Mouse (Mus musculus) neural tube, embryonic 15.5 days (tissue): ENCODE data around the gene Fam50a. TPM values are rescaled to one million over a fixed set of nuclear protein-coding genes. Genes with fewer than 3 reads are reported as not detected.

Experiments used
- ATAC-seq: fragments of 200-750 bp; cut with Nextera tagmentation; 2 replicates; pipeline ENCODE4 v1.8.0; 2017; ENCODE audit warnings: mild to moderate bottlenecking, moderate TSS enrichment, moderate library complexity; ENCODE audit not compliant: low FRiP score
- H3K27ac ChIP-seq: fragments of 300-500 bp; sonication (generic); replicated peaks from 2 replicates; pipeline ENCODE4 v1.5.1; 2015; ENCODE audit warnings: mild to moderate bottlenecking, inconsistent platforms
- H3K27me3 ChIP-seq: fragments of 300-500 bp; sonication (generic); replicated peaks from 2 replicates; pipeline ENCODE4 v1.6.1; 2015; ENCODE audit warnings: inconsistent platforms
- H3K36me3 ChIP-seq: fragments of 300-500 bp; sonication (generic); 2 replicates; pipeline ENCODE4 v1.6.1; 2015; ENCODE audit warnings: inconsistent platforms
- H3K4me1 ChIP-seq: fragments of 300-500 bp; sonication (generic); 2 replicates; pipeline ENCODE4 v1.6.1; 2015; ENCODE audit warnings: inconsistent platforms
- H3K4me2 ChIP-seq: fragments of 300-500 bp; sonication (generic); 2 replicates; pipeline ENCODE4 v1.6.1; 2015; ENCODE audit warnings: inconsistent platforms, mild to moderate bottlenecking, moderate library complexity
- H3K4me3 ChIP-seq: fragments of 300-500 bp; sonication (generic); replicated peaks from 2 replicates; pipeline ENCODE4 v1.5.1; 2015; ENCODE audit warnings: mild to moderate bottlenecking, inconsistent platforms
- H3K9ac ChIP-seq: fragments of 300-500 bp; sonication (generic); replicated peaks from 2 replicates; pipeline ENCODE4 v1.6.1; 2015; ENCODE audit warnings: mild to moderate bottlenecking, inconsistent platforms
- H3K9me3 ChIP-seq: fragments of 300-500 bp; sonication (generic); replicated peaks from 2 replicates; pipeline ENCODE4 v1.6.1; 2016; ENCODE audit warnings: inconsistent platforms
- WGBS: fragments of 180-500 bp; shearing (Covaris S2); methylation state at CpG from one replicate; pipeline ENCODE4 v1.1.7; 2015; ENCODE audit warnings: mixed read lengths; 5-methylcytosine and 5-hydroxymethylcytosine counted together
- polyA plus RNA-seq: library from polyadenylated mRNA; unstranded; fragments of >200 nt; fragmentation: Nextera tagmentation; extraction: Ambion mirVana; gene quantifications from 2 replicates; pipeline ENCODE4 v1.2.1, GENCODE M21; 2015

Fam50a gene
- polyA plus RNA-seq, result 60.0 and 62.1 TPM in 2 replicates

- peak; percentile 98 for ATAC-seq
- H3K36me3 ChIP-seq, result peaks cover 21% of the 10 kb centered on the region
- H3K9me3 ChIP-seq, result no peaks in the 10 kb centered on the region
- H3K9ac ChIP-seq, result peak within 1 kb of the TSS; percentile 75
- peak within 1 kb of the TSS; percentile 67 for H3K4me2 ChIP-seq
- peaks cover 33% of the 10 kb centered on the region for H3K4me1 ChIP-seq
- H3K27me3 ChIP-seq, result no peaks in the 10 kb centered on the region
- WGBS, result 24% methylated on average over 54 of the region's 59 CpGs
- H3K27ac ChIP-seq, result peak within 1 kb of the TSS; percentile 89
- peak within 1 kb of the TSS; percentile 60 for H3K4me3 ChIP-seq
These were observed at the start of gene Fam50a for GRCm38 (mm10) chrX:74312540-74313464. Gene Fam50a, plus strand, starts transcription at chrX:74313033.

DNA sequence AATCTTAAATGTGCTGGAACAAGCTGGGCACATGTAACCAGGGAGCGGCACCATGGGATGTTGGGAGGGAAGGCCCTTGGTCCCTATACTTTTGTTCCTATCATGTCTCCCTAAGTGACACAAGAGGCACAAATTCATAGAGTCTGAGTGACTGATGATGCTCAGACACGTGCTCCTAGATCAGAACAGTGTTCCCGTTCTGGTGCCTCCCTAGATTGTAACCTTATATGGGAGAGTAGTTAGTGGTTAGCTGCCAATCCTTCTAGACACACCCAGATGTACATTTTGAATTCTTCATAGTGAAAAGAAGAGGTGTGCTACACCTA is 43.1 kb upstream of the Fam50a start:
- H3K36me3 ChIP-seq, result no peaks in the 10 kb centered on the region
- peak; percentile 33 for ATAC-seq
- H3K27ac ChIP-seq, result peak overlapping the region; percentile 97
- peak overlapping the region; percentile 53 for H3K4me3 ChIP-seq
- H3K27me3 ChIP-seq, result no peaks in the 10 kb centered on the region
- H3K4me1 ChIP-seq, result peaks cover 10% of the 10 kb centered on the region
- H3K9ac ChIP-seq, result peak overlapping the region; percentile 52
- WGBS, result 29% methylated on average over 3 of the region's 3 CpGs
- H3K9me3 ChIP-seq, result no peaks in the 10 kb centered on the region
- peak overlapping the region; percentile 56 for H3K4me2 ChIP-seq

DNA sequence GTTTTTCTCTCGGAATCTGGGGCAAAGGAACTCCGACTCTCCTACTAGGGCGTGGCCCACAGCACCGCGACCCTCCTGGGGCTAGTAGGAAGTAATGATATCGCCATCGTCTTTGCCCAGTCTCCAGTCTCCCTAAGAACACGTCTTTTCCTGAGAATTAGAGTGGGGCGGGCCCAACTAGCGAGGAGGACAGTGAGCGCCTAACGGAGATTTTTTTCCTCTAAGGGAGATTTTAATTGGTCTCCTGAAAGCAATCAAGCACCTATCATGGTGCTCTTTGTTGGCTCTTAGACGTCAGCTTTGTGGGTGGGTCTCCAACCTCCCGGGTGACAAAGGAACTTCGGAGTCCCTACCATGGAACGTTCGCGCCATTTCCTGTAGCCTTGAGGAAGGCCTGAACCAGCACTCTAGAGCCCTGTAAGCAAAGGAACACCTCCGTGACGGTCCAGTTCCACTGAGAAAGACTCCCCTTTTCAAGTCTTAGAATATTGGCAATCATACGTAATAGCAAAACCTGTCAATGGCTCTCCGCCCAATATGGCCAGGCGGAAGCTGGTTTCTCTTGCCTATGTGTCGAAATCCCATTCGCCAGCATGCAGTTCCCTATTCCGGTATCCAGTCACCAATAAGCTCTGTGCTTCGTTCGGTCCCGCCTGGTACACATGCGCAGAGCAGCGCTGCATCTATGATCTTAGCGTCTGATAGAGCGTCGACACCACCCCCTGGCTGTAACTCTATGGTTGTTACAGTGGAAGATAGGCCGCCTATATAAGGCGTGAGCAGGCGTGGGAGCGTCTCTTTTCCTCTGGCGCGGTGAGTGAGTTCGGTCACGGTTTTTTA is 42.6 kb upstream of the Fam50a start, which contains the start of gene Rpl10:
TSS of gene Rpl10 (plus strand) at position 751 of the 840 bp plus-strand sequence.
- Histone ChIP-seq H3K9ac (peak within 1 kb of the TSS; percentile 65), H3K27ac (peak within 1 kb of the TSS; percentile 97), H3K36me3 (no peaks in the 10 kb centered on the region), H3K4me2 (peak within 1 kb of the TSS; percentile 57), H3K9me3 (no peaks in the 10 kb centered on the region), H3K27me3 (no peaks in the 10 kb centered on the region), H3K4me3 (peak within 1 kb of the TSS; percentile 53), H3K4me1 (peaks cover 10% of the 10 kb centered on the region)
- peak; percentile 97 for ATAC-seq
- WGBS, result 19% methylated on average over 42 of the region's 42 CpGs

GRCm38 (mm10) chrX:74270902-74271551 is 41.8 kb upstream of the Fam50a start:
- Histone ChIP-seq H3K27ac (peak overlapping the region; percentile 72), H3K4me3 (peak overlapping the region; percentile 53), H3K9ac (peak overlapping the region; percentile 65), H3K4me1 (peaks cover 10% of the 10 kb centered on the region), H3K4me2 (peak overlapping the region; percentile 57), H3K9me3 (no peaks in the 10 kb centered on the region), H3K27me3 (no peaks in the 10 kb centered on the region), H3K36me3 (no peaks in the 10 kb centered on the region)
- ATAC-seq, result no peak
- 14% methylated on average over 27 of the region's 27 CpGs for WGBS

- H3K27me3 ChIP-seq, result no peaks in the 10 kb centered on the region
- no peak overlapping the region for H3K9ac ChIP-seq
- H3K4me1 ChIP-seq, result peaks cover 10% of the 10 kb centered on the region
- H3K36me3 ChIP-seq, result no peaks in the 10 kb centered on the region
- no peaks in the 10 kb centered on the region for H3K9me3 ChIP-seq
- no peak for ATAC-seq
- no peak overlapping the region for H3K4me3 ChIP-seq
- H3K4me2 ChIP-seq, result no peak overlapping the region
- H3K27ac ChIP-seq, result no peak overlapping the region
- WGBS, result 37% methylated on average over 10 of the region's 10 CpGs
These were observed 39.2 kb upstream of the Fam50a start for GRCm38 (mm10) chrX:74273422-74274322.

DNA sequence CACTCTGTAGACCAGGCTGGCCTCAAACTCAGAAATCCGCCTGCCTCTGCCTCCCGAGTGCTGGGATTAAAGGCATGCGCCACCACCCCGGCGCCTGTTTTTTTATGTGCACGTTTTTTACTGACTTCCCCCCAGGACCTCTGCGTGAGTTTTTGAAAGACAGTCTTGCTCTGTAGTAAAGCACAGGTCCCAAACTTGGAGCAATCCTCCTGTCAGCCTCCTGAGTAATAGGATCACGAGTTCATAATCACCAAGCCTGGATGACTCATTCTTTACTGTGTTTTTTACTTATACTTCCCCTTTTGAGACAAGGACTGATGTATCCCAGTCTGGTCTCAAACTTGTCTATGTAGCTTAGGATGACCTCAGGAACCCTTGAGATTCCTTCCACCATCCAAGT is 34.9 kb upstream of the Fam50a start:
- Histone ChIP-seq H3K27me3 (no peaks in the 10 kb centered on the region), H3K27ac (no peak overlapping the region), H3K9ac (no peak overlapping the region), H3K9me3 (no peaks in the 10 kb centered on the region), H3K4me1 (peaks cover 8% of the 10 kb centered on the region; the same call in 1 of the 2 replicates), H3K4me2 (no peak overlapping the region), H3K36me3 (no peaks in the 10 kb centered on the region), H3K4me3 (no peak overlapping the region)
- 76% methylated on average over 8 of the region's 8 CpGs for WGBS
- no peak for ATAC-seq

DNA sequence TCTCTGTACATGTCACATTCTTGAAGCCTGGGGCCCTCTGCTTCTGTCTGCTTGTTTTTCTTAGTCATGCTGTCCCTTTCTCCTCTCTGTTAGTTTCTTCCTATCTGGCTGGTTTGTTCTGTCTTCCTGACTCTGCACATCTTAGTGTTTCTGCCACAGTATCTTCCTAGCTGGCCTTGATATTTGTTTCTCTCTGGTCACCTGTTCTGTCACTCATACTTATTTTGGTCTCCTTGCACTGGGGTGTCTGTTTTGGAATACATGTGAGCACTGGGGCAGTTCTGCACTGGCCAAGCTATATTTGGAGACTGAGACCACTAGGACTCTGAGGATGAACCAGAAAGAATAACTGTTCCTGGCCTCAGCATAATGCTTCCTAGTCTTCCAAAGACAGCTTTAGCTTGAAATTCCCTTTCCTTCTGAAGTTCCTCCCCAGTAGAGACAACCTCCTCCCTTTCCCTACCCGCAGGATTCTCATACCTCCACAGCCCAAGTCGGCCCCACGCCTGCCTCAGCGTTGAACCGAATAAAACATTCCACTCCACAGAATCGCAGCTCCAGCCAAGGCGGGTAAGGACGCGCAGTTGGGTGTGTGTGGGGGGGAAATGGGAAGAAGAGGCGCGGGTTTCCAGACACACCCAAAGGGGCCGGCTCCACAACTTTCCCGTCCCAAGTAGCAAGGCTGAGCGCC is 31.6 kb upstream of the Fam50a start:
- Histone ChIP-seq H3K4me2 (peak overlapping the region; percentile 67), H3K9me3 (no peaks in the 10 kb centered on the region), H3K4me1 (peaks cover 19% of the 10 kb centered on the region), H3K27ac (peak overlapping the region; percentile 85; the same call in 1 of the 2 replicates), H3K36me3 (no peaks in the 10 kb centered on the region), H3K4me3 (peak overlapping the region; percentile 60), H3K9ac (peak overlapping the region; percentile 60), H3K27me3 (no peaks in the 10 kb centered on the region)
- 17% methylated on average over 14 of the region's 14 CpGs for WGBS
- ATAC-seq, result peak; percentile 5; the same call in 1 of the 2 replicates

DNA sequence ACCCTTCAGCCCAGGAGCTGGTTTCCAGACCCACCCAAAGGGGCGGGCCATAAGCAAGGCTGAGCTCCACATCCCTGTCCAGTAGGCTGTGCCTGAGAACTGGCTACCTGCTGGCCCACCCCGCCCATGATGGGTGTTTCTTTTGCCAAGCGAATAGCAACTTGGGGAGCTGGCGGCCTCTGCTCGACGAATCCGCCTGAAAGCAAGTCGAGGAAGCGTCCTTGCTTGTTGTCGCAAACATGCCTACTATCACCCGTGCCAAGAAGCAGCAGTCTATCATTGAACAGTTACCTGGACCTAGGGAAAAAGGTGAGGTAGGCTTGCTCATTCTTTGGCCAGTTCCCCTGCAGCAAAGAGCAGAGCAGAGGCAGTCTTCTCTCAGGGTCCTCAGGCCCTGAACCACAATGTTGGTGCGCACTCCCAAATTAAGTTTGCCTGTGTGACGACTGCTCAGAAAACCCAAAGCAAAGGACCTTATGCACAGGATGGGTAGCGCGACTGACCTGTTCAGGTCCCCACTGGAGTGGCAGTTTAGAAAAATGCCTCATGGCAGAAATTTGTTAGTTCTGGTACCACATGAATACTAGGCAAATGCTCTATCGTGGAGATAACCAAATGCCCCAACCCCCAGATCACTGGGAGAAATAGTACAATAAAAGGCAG is 31.0 kb upstream of the Fam50a start, which contains the start of the genes Taz and Dnase1l1:
TSS of gene Taz (plus strand) at position 181 of the 663 bp plus-strand sequence.
TSS of gene Dnase1l1 (minus strand) at position 606 of the 663 bp plus-strand sequence.
- 21% methylated on average over 16 of the region's 16 CpGs for WGBS
- H3K9me3 ChIP-seq, result no peaks in the 10 kb centered on the region
- H3K27me3 ChIP-seq, result no peaks in the 10 kb centered on the region
- H3K9ac ChIP-seq, result peak within 1 kb of the TSS; percentile 60
- H3K4me2 ChIP-seq, result peak within 1 kb of the TSS; percentile 67
- peaks cover 19% of the 10 kb centered on the region for H3K4me1 ChIP-seq
- peak within 1 kb of the TSS; percentile 85 for H3K27ac ChIP-seq
- H3K36me3 ChIP-seq, result no peaks in the 10 kb centered on the region
- H3K4me3 ChIP-seq, result peak within 1 kb of the TSS; percentile 60
- ATAC-seq, result peak; percentile 65

DNA sequence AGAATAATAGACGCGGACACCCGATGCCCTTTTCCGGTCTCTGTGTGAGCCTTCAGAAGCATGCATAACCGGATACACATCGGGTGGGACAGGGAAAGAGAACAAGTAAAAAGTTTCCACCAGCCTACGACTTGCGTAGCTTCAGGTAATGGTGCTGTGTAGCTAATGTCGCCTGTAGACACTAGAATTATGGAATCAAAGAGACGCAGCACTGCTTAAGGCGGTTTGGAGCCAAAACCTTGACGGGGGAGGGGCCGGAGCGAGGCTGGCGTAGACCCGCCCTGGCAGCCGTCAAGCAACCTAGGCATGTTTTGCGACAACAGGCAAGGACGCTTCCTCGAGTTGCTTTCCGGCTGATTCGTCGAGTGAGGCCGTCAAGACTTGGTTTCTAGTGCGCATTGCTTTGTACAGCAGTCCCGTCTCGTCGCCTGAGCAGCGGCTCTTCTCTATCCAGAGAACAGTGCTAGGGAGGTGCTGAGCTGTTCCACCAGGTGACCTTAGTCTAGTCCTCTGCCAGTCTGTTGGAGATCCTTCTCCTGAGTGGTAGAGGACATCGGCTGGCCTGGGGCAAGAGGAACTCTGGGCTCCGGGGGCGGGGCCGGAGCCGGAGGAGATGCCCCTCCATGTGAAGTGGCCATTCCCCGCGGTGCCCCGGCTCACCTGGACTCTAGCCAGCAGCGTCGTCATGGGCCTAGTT is 30.3 kb upstream of the Fam50a start:
- H3K36me3 ChIP-seq, result no peaks in the 10 kb centered on the region
- peak overlapping the region; percentile 60 for H3K9ac ChIP-seq
- peak overlapping the region; percentile 85 for H3K27ac ChIP-seq
- H3K27me3 ChIP-seq, result no peaks in the 10 kb centered on the region
- no peaks in the 10 kb centered on the region for H3K9me3 ChIP-seq
- H3K4me2 ChIP-seq, result peak overlapping the region; percentile 67
- WGBS, result 25% methylated on average over 39 of the region's 39 CpGs
- peak; percentile 88 for ATAC-seq
- peak overlapping the region; percentile 60 for H3K4me3 ChIP-seq
- peaks cover 19% of the 10 kb centered on the region for H3K4me1 ChIP-seq
